Mouse (Mus musculus): ENCODE data around the gene Osbp2. TPM values are rescaled to one million over a fixed set of nuclear protein-coding genes. Genes with fewer than 3 reads are reported as not detected.
A peak's percentile ranks its signal among the peaks of the same experiment; 100 is the strongest.

The Osbp2 gene
- polyA plus RNA-seq, 1 experiment from 2014 or later: 0.34 TPM

DNA sequence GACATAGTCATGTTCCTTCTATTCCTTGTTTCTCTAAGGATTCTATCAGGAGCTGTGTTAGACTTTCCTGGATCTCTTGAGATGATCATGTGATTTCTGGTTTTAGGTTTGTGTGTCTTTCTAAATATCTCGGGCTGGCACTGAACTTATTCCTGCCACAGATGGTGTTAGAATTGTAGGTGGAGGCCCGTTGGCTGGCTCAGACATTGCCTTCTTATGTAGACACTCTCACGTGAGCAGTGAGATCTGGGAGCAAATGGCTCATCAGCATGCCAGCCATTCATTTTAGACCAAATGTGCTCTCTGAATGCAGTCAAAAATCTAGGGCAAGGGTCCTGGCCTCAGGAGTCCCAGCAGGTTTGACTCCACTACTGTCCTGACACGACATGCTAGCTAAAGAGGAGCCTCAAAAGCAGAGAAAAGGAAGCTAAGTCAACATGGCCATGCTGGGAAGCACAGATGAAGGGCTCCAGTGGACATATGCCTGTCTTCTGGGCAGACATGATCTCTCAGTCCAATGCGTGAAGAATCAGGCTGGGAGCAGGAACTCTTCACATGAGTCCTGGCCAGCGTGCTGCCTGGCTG, 66.0 kb downstream of the Osbp2 start:
- WGBS: 91% methylated on average over 6 of the region's 6 CpGs
- no peak for DNase-seq (ENCODE audit: low spot score)

DNA sequence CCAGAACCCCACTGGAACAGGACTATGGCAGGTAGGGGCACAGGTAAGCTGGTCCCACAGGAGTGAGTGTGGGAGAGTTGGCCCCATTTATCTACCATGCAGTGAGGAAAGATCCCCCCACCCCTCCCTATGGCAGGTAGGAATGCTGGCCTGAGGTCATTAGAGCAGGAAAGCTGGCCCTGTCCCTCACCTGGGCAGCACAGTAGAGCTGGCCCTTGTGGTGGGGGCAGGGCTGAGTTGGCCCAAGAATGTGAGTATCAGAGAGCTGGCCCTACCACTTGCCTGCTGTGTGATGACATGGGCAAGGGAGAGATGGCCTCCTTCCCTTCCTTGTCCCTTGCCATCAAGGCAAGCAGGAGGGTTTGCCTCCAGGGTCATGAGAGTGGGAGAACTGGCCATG, 73.0 kb downstream of the Osbp2 start:
- H3K27ac ChIP-seq: no peak overlapping the region
- no peak for DNase-seq (ENCODE audit: low spot score)
- no peaks in the 10 kb centered on the region for H3K36me3 ChIP-seq
- H3K4me3 ChIP-seq: no peak overlapping the region
- no peaks in the 10 kb centered on the region for H3K4me1 ChIP-seq
- no peaks in the 10 kb centered on the region for H3K27me3 ChIP-seq (ENCODE audit: low read depth, poor library complexity, severe bottlenecking)
- no peaks in the 10 kb centered on the region for H3K9me3 ChIP-seq (replicated peaks)

More for the DNA sequence above, 66.0 kb downstream of the Osbp2 start:
- H3K36me3 ChIP-seq: no peaks in the 10 kb centered on the region
- H3K4me1 ChIP-seq: peaks cover under 1% of the 10 kb centered on the region; the same call in 1 of the 2 replicates
- H3K4me3 ChIP-seq: no peak overlapping the region
- H3K27ac ChIP-seq: no peak overlapping the region
- H3K27me3 ChIP-seq (ENCODE audit: low read depth, poor library complexity, severe bottlenecking): no peaks in the 10 kb centered on the region
- H3K9me3 ChIP-seq (replicated peaks): no peaks in the 10 kb centered on the region

DNA sequence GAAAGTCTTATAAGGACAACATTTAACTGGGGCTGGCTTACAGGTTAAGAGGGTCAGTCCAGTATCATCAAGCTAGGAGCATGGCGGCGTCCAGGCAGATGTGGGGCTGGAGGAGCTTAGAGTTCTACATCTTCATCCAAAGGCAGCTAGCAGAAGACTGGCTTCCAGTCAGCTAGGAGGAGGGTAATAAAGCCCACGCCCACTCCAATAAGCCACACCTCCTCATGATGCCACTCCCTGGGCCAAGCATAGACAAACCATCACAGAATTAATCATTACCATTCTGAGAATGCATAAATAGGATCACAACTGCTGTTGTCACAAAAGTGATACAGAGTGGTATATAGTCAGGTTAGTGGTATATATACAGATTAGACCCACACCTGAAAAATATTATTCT, 73.8 kb downstream of the Osbp2 start:
- Histone ChIP-seq H3K4me1 (no peaks in the 10 kb centered on the region), H3K36me3 (no peaks in the 10 kb centered on the region), H3K4me3 (no peak overlapping the region), H3K9me3 (replicated peaks) (no peaks in the 10 kb centered on the region), H3K27ac (no peak overlapping the region), H3K27me3 (ENCODE audit: low read depth, poor library complexity, severe bottlenecking) (no peaks in the 10 kb centered on the region)
- WGBS: 67% methylated on average over 3 of the region's 3 CpGs
- DNase-seq (ENCODE audit: low spot score): no peak

DNA sequence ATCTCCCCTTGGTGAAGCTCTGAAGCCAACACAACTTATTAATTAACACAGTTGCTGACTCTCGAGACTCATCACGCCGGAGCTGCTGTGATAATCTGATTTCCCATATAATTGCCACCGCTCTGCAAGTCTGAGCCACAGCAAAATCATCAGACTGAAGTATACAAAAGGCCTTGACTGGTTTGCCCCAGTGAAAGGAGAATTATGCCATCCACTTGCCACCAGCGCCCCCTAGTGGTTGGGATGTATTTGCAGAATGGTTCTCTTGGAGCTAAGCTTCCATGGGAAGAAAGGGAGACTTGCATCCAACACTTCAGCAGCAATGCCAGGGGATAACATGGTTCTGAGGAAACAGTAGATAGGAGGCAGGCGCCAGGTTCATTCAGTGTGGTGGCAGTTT, 77.1 kb downstream of the Osbp2 start:
- Histone ChIP-seq H3K27me3 (ENCODE audit: low read depth, poor library complexity, severe bottlenecking) (no peaks in the 10 kb centered on the region), H3K36me3 (no peaks in the 10 kb centered on the region), H3K4me1 (no peaks in the 10 kb centered on the region), H3K27ac (no peak overlapping the region), H3K9me3 (replicated peaks) (no peaks in the 10 kb centered on the region), H3K4me3 (no peak overlapping the region)
- peak; percentile 94 for DNase-seq (ENCODE audit: low spot score)
- WGBS: 35% methylated on average over 6 of the region's 6 CpGs

DNA sequence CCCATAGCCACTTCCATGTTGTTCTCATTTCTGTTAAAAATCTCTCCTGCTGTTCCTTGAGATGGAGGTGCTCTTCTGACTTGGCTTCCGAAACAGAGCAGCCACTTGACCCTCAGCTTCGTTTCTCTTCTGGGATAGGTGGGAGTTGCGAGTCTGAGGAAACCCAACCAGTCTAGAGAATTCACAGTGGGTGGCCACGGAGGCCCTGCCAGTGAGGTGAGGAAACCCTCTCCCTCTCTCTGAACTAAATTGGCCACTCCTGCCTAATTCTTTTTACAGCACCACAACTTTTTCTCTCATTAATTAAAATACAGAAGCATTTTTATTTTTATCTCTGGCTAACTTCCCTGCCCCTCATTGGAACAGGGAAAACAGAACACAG, 88.4 kb downstream of the Osbp2 start:
- 48% methylated on average over 4 of the region's 4 CpGs for WGBS
- DNase-seq (ENCODE audit: low spot score): no peak
- Histone ChIP-seq H3K4me3 (no peak overlapping the region), H3K4me1 (peaks cover 9% of the 10 kb centered on the region), H3K9me3 (replicated peaks) (no peaks in the 10 kb centered on the region), H3K36me3 (no peaks in the 10 kb centered on the region), H3K27me3 (ENCODE audit: low read depth, poor library complexity, severe bottlenecking) (peaks cover 54% of the 10 kb centered on the region), H3K27ac (no peak overlapping the region)

DNA sequence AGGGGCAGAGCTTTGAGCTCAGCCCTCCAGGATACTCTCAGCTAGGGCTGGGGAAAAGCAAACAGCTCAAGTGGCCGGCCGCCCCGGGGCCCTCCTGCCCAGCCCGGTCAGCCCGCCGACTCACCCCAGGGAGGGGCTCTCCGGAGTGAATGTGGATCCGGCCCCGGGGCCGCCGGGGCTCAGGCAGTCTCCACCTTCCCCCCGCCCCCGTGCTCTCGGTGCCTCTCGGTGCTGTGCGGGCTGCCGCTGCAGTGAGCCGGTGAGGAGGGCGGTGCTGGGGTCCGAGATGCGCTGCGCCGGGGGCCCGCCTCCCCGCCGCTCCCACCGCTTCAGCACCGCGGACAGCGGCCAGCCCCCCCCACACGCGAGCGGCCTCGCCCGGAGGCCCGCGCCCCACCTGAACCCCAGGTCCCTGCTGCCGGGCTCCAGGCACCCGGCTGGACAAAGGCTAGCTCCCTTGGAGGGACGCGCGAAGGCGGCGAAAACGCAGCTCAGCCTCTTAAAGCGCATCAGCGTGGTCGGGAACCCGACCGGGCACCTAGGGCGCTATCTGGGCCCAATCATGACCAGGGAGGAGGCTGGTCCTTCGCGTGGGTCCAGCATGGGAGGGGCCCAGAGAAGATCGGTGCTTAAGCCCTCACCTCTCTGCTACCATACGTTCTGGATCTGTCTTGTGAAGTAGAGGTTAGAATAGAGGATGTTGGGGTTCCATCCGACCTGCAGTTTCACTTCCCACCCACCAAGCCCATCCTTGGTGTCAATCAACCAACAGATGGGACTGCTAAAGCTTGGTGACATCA, 89.0 kb downstream of the Osbp2 start:
- peaks cover 54% of the 10 kb centered on the region for H3K27me3 ChIP-seq (ENCODE audit: low read depth, poor library complexity, severe bottlenecking)
- 2% methylated on average over 55 of the region's 56 CpGs for WGBS
- no peak overlapping the region for H3K27ac ChIP-seq

DNA sequence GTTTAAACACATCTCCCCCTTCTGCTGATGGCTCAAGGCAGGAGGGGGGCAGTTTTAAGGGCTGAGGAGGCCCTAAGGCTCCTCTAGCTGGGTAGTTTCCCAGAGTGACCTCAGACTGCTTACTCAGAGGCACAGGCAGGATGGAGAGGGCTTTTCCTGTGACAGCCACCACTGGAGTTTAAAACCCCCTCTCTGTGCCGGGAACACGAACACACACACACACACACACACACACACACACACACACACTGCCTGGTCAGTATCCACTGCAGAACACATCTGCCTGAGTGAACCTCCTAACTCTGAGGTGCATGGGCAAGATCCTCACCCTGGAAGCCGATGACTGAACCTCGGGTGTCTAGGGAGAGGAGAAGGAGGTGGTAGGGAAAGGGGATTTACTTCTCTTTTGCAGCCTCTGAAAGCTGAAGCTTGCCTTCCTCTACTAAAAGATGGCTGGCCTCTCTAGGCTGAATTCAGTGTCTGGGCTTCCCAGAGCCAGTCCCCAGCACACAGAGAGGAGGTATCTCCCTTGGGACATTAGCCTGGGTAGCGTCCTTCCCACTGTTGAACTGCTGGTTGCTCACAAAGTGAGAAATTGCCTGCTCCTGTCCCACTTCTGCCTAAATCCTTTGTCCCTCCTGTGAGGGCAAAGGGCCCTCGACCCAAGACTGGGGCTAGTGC, 89.8 kb downstream of the Osbp2 start:
- Histone ChIP-seq H3K4me3 (peak overlapping the region; percentile 42), H3K27ac (no peak overlapping the region), H3K9me3 (replicated peaks) (no peaks in the 10 kb centered on the region), H3K36me3 (no peaks in the 10 kb centered on the region), H3K4me1 (peaks cover 9% of the 10 kb centered on the region), H3K27me3 (ENCODE audit: low read depth, poor library complexity, severe bottlenecking) (peaks cover 54% of the 10 kb centered on the region)
- no peak for DNase-seq (ENCODE audit: low spot score)
- 49% methylated on average over 6 of the region's 6 CpGs for WGBS

More for the DNA sequence above, 89.0 kb downstream of the Osbp2 start:
- Histone ChIP-seq H3K4me3 (peak overlapping the region; percentile 42), H3K9me3 (replicated peaks) (no peaks in the 10 kb centered on the region), H3K4me1 (peaks cover 9% of the 10 kb centered on the region), H3K36me3 (no peaks in the 10 kb centered on the region)
- peak; percentile 80 for DNase-seq (ENCODE audit: low spot score)

DNA sequence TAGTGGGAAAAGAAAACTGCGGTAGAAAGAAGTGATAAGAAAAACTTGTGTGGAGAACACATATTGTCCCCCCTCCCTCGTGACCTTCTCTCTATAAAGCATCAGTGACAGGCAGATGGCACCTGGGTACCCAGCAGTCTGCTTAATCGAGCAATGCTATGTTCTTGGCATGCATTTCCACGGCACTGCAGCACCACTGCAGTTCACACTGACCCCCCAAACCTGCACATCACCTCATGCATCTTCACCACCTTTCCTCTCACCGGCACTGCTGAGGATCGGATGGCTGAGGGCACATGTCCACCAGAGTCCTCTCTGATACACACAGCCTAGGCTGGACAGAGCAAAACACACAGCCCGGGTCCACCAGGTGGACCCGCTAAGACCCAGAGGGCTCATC, 90.6 kb downstream of the Osbp2 start:
- DNase-seq (ENCODE audit: low spot score): no peak
- Histone ChIP-seq H3K9me3 (replicated peaks) (no peaks in the 10 kb centered on the region), H3K27ac (no peak overlapping the region), H3K4me1 (peaks cover 9% of the 10 kb centered on the region), H3K27me3 (ENCODE audit: low read depth, poor library complexity, severe bottlenecking) (peaks cover 54% of the 10 kb centered on the region), H3K36me3 (no peaks in the 10 kb centered on the region), H3K4me3 (no peak overlapping the region)
- 84% methylated on average over 8 of the region's 8 CpGs for WGBS

DNA sequence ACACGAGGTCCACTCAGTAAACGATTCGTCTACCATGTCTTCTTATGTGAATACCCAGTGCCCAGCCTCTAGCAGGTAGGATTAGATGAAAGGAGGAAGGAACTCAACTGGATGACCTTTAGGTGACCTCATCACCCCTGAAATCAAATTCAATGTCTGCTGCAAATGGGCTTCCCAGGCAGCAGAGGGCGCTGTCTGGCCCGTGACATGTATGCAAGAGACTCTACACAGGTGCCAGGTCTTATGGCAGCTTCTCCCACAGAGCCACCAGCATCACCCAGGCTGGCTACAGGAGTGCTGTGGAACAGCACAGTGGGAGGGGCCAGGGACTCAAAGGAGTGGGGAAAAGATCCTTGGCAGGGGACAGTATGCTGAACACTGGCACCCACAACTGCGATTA, 92.4 kb downstream of the Osbp2 start:
- Histone ChIP-seq H3K27ac (no peak overlapping the region), H3K27me3 (ENCODE audit: low read depth, poor library complexity, severe bottlenecking) (peaks cover 48% of the 10 kb centered on the region), H3K36me3 (no peaks in the 10 kb centered on the region), H3K9me3 (replicated peaks) (no peaks in the 10 kb centered on the region), H3K4me1 (peaks cover 9% of the 10 kb centered on the region), H3K4me3 (no peak overlapping the region)
- 57% methylated on average over 6 of the region's 6 CpGs for WGBS
- no peak for DNase-seq (ENCODE audit: low spot score)

DNA sequence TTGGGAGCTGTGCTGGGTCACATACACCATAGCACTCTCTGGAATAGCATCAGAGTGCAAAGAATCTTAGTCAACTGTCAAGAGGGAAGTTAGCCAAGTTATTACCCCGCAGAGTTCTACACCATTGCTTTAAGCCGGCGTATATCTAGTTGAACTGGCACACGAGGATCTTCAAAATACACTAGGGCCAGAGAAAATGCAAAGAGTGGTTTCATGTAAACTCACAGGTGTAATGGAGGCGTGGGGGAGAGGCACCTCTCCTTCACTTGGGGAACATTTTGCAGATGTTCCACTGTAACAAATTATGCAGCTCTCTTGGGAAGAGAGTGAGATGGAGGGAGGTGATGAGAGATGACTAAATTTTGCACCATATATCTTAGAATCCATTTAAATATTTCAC, 95.9 kb downstream of the Osbp2 start:
- Histone ChIP-seq H3K36me3 (no peaks in the 10 kb centered on the region), H3K4me1 (no peaks in the 10 kb centered on the region), H3K9me3 (replicated peaks) (no peaks in the 10 kb centered on the region), H3K4me3 (no peak overlapping the region), H3K27me3 (ENCODE audit: low read depth, poor library complexity, severe bottlenecking) (peaks cover 36% of the 10 kb centered on the region), H3K27ac (no peak overlapping the region)
- 87% methylated on average over 5 of the region's 5 CpGs for WGBS
- no peak for DNase-seq (ENCODE audit: low spot score)

DNA sequence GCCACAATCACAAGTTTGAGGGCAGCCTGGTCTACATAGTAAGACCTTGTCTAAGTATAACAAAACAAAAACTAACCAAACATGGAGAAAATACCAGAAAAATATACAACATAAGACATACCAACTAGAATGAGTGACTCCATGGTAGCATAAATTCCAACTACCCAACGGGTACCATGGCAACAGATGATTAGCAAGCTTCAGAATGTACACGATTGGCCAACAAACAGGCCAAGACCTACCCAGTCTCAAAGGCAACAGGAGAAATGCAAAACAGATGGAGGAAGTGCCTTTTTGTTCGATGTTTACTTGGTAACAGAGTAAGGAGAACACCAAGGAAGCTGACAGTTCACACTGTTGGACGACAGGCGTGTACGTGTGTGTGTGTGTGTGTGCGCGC, 96.7 kb downstream of the Osbp2 start:
- Histone ChIP-seq H3K4me3 (no peak overlapping the region), H3K27me3 (ENCODE audit: low read depth, poor library complexity, severe bottlenecking) (peaks cover 36% of the 10 kb centered on the region), H3K9me3 (replicated peaks) (no peaks in the 10 kb centered on the region), H3K27ac (no peak overlapping the region), H3K4me1 (peaks cover 7% of the 10 kb centered on the region), H3K36me3 (no peaks in the 10 kb centered on the region)
- 84% methylated on average over 8 of the region's 8 CpGs for WGBS
- no peak for DNase-seq (ENCODE audit: low spot score)

DNA sequence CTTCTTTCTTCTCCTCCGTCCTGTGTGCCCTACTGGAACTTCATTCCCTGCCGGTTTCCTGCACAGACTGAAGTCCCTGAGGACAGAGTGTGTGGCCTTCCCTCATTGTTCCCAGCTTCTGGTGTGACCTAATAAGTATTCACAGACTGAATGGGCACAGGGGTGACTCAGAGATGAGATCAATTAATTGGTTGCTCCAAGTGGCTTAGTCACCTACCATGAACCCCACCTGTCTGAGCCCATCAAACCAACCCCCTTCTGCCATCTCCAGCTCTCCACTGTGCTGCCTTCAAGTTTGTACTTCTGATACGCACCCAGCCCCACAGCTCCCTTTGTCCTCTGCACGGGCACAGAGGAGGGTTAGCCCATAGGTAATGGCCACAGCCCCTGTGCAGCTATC, 99.4 kb downstream of the Osbp2 start:
- Histone ChIP-seq H3K9me3 (replicated peaks) (no peaks in the 10 kb centered on the region), H3K36me3 (no peaks in the 10 kb centered on the region), H3K27me3 (ENCODE audit: low read depth, poor library complexity, severe bottlenecking) (peaks cover 58% of the 10 kb centered on the region), H3K27ac (no peak overlapping the region), H3K4me3 (no peak overlapping the region), H3K4me1 (peaks cover 18% of the 10 kb centered on the region)
- DNase-seq (ENCODE audit: low spot score): no peak
- 83% methylated on average over 4 of the region's 4 CpGs for WGBS

DNA sequence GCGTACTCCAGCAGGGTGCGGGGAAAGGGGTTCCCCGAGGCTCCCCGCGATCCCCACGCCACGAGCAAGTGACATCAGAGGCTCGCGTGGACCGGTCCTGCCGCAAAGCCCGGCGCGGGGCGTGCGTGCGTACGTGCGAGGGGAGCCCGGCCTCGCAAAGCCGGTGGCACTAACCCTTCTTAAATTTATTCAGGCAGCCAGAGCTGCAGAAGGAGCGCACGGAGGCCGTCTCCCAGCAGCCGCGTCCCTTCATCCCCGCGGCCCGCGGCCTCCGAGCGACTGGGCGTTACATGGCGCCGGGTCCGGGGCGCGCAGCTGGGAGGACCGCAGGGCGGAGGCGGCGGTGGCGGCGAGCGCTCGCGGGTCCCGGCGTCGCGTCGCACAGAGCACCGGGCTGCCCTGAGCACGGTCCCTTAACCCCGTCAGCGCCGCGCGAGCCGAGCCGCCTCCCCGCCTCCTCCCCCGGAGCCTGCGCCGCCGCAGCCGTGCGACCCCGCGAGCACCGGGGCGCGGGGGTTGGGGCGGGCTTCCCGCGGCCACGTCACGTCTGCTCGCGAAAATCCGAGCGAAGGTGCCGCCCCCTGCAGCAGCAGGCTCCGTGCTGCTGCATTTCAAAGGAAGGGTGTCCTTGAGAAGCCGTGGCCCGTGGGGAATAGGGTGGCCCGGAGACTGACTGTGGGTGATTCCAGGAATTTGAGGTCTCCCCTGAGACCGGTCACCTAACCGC, 101.8 kb downstream of the Osbp2 start:
- no peaks in the 10 kb centered on the region for H3K9me3 ChIP-seq (replicated peaks)
- DNase-seq (ENCODE audit: low spot score): peak; percentile 54
- peaks cover 64% of the 10 kb centered on the region for H3K27me3 ChIP-seq (ENCODE audit: low read depth, poor library complexity, severe bottlenecking)
- peaks cover 18% of the 10 kb centered on the region for H3K4me1 ChIP-seq
- no peaks in the 10 kb centered on the region for H3K36me3 ChIP-seq
- under 1% methylated on average over 90 of the region's 90 CpGs for WGBS
- H3K27ac ChIP-seq: peak overlapping the region; percentile 75
- peak overlapping the region; percentile 68 for H3K4me3 ChIP-seq

All from limb, embryonic 10.5 days (tissue).